Mouse (Mus musculus): ENCODE results near the gene Itgb8. TPM values are rescaled to one million over a fixed set of nuclear protein-coding genes. Genes with fewer than 3 reads are reported as not detected.

Itgb8 gene
- total and polyA plus RNA-seq, 3 experiments = not detected

DNA sequence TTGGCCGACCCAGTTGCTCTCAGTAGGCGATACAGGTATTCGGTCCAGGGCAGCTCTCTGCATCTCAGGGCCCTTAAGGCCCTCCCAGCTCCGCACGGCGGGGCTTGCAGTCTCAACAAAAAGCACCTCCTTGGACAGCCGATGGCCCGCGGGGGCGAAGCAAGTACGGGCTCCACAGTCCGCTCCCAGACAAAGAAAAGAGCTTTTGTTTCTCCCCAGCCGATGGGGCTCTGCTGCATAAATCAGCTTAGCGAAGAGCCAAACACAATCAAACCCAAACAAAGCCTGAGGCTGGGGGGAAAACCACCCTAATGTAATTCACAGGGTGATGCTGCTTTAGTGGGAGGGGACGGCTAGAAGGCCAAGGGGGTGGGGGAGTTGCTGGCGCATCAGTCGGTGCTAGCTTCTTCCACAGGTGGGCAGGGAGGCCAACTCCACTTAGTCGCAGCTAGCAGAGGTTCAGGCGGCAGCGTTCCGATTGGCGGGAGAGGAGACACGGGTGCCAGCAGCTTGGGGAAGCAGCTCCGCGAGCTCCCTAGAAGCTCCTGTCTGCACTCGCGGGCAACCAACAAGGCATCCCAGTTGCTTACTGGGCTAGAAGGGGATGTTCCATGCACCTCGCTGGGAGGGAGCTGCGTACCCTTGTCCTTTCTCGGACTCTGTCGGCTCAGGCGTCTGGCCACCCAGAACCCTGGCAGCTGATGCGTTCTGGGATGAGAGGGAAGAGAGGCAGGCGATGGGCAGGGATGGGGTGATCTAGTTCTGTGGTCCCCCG is 494 bp downstream of the Itgb8 start:
- DNase-seq (ENCODE audit: extremely low read depth) = no peak
- H3K4me1 ChIP-seq (ENCODE audit: control insufficient read depth in 1 of 2, insufficient read depth in 2 of 2) = no peaks in the 10 kb centered on the region; a peak in 1 of 4 replicates
- no peaks in the 10 kb centered on the region for H3K27me3 ChIP-seq (replicated peaks)
- no peaks in the 10 kb centered on the region for H3K36me3 ChIP-seq (replicated peaks in 1 of 2; ENCODE audit: control insufficient read depth in 1 of 2, insufficient read depth in 1 of 2, low read length in 1 of 2)
- H3K9me3 ChIP-seq (replicated peaks; ENCODE audit: low read length) = peaks cover 3% of the 10 kb centered on the region
- no peak overlapping the region for H3K27ac ChIP-seq (ENCODE audit: insufficient read depth, low read depth)
- in situ Hi-C loops (cut with MboI; ENCODE audit: low pct_ligation_motif_present, low pct_unique_long_range_greater_than_20kb, low sequenced_read_pairs) (no loop called here), dilution Hi-C loops (cut with MboI; ENCODE audit: extremely low pct_ligation_motif_present, extremely low pct_unique_long_range_greater_than_20kb, low sequenced_read_pairs) (no loop called here)
- H3K4me2 ChIP-seq (ENCODE audit: insufficient read depth, low read depth, poor library complexity, severe bottlenecking) = no peak overlapping the region
- no peaks in the 10 kb centered on the region for H3K79me2 ChIP-seq (replicated peaks; ENCODE audit: control insufficient read depth, extremely low read depth, insufficient read depth, poor library complexity, severe bottlenecking)
- TF ChIP-seq JUN (IDR thresholded peaks at IDR 0.05; ENCODE audit: insufficient read depth, low read depth, low read length) (no peak), ELF1 (IDR thresholded peaks at IDR 0.05; ENCODE audit: low read depth, low read length) (no peak), TCF12 (IDR thresholded peaks at IDR 0.05; ENCODE audit: low read depth, low read length) (no peak), POLR2AphosphoS2 (IDR thresholded peaks at IDR 0.05; ENCODE audit: low read depth, low read length) (no peak), E2F4 (IDR thresholded peaks at IDR 0.05; ENCODE audit: insufficient replicate concordance, low read depth, low read length) (no peak), ETS1 (conservative IDR thresholded peaks at IDR 0.05; ENCODE audit: low read depth, low read length) (no peak), CHD1 (IDR thresholded peaks at IDR 0.05; ENCODE audit: low read depth, low read length) (no peak), MYC (IDR thresholded peaks at IDR 0.05; ENCODE audit: low read depth, low read length) (no peak), MAX (IDR thresholded peaks at IDR 0.05; ENCODE audit: low read length) (no peak), EP300 (IDR thresholded peaks at IDR 0.05; ENCODE audit: low read length) (no peak), GABPA (IDR thresholded peaks at IDR 0.05; ENCODE audit: insufficient replicate concordance, low read depth, low read length) (no peak), POLR2A (IDR thresholded peaks at IDR 0.05; ENCODE audit: low read depth, low read length) (no peak), NRF1 (IDR thresholded peaks at IDR 0.05; ENCODE audit: low read depth, low read length) (no peak)
- H3K4me3 ChIP-seq (replicated peaks in 1 of 3; ENCODE audit: low read depth in 2 of 3, low read length in 2 of 3, poor library complexity in 1 of 3) = no peak overlapping the region
- no peak overlapping the region for H3K9ac ChIP-seq (ENCODE audit: insufficient read depth, low read depth)

DNA sequence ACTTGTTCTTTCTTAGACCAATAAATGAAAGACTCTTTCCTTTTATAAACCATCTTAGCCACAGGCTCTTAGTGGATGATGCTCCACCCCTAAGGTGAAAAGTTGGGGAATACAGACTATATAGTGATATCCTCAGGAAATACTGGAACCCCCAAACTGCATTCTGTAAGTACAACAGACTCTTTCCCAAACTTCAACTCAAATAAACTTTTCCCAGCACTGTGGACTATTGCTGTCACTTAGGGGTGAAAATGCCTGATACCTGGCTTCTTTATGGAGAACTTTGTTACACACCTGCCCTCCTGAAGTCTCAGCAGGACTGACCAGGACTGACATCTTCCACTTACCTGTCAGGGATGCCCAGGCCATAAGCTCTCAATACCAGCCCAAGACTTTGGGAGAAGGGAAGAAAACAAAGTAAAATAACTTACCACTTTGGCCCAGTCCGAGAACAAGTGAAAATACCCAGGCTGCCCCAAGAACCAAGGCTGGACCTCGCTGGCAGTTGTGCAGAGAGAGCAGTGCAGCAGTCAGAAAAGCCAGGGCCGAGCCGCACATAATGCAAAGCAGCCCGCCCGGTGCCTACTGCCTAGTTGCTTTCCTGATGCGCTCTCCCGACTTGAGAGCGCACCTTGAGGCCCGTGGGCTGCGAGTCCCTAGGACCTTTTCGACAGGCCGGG is 1.2 kb downstream of the Itgb8 start:
- no peak overlapping the region for H3K4me3 ChIP-seq (replicated peaks in 1 of 3; ENCODE audit: low read depth in 2 of 3, low read length in 2 of 3, poor library complexity in 1 of 3)
- H3K36me3 ChIP-seq (replicated peaks in 1 of 2; ENCODE audit: control insufficient read depth in 1 of 2, insufficient read depth in 1 of 2, low read length in 1 of 2) = no peaks in the 10 kb centered on the region
- dilution Hi-C loops (cut with MboI; ENCODE audit: extremely low pct_ligation_motif_present, extremely low pct_unique_long_range_greater_than_20kb, low sequenced_read_pairs) (no loop called here), in situ Hi-C loops (cut with MboI; ENCODE audit: low pct_ligation_motif_present, low pct_unique_long_range_greater_than_20kb, low sequenced_read_pairs) (no loop called here)
- H3K27ac ChIP-seq (ENCODE audit: insufficient read depth, low read depth) = no peak overlapping the region
- H3K27me3 ChIP-seq (replicated peaks) = no peaks in the 10 kb centered on the region
- H3K9me3 ChIP-seq (replicated peaks; ENCODE audit: low read length) = peaks cover 3% of the 10 kb centered on the region
- no peak for DNase-seq (ENCODE audit: extremely low read depth)
- TF ChIP-seq USF1 (IDR thresholded peaks at IDR 0.05; ENCODE audit: low read depth, low read length) (no peak), ETS1 (conservative IDR thresholded peaks at IDR 0.05; ENCODE audit: low read depth, low read length) (no peak), CTCF (conservative IDR thresholded peaks at IDR 0.05 in 1 of 2, IDR thresholded peaks at IDR 0.05 in 1 of 2; ENCODE audit: low read depth in 2 of 2, low read length in 2 of 2) (no peak), POLR2A (IDR thresholded peaks at IDR 0.05; ENCODE audit: low read depth, low read length) (no peak), HCFC1 (IDR thresholded peaks at IDR 0.05; ENCODE audit: low read depth, low read length) (no peak), MYC (IDR thresholded peaks at IDR 0.05; ENCODE audit: low read depth, low read length) (no peak), IRF4 (IDR thresholded peaks at IDR 0.05; ENCODE audit: low read depth, low read length) (no peak), TBP (conservative IDR thresholded peaks at IDR 0.05; ENCODE audit: low read depth, low read length) (no peak), RAD21 (IDR thresholded peaks at IDR 0.05; ENCODE audit: low read depth, low read length) (no peak), SIN3A (IDR thresholded peaks at IDR 0.05; ENCODE audit: low read length) (no peak), CHD1 (IDR thresholded peaks at IDR 0.05; ENCODE audit: low read depth, low read length) (no peak), EP300 (IDR thresholded peaks at IDR 0.05; ENCODE audit: low read length) (no peak), RCOR1 (conservative IDR thresholded peaks at IDR 0.05; ENCODE audit: low read depth, low read length) (no peak), JUND (conservative IDR thresholded peaks at IDR 0.05; ENCODE audit: low read depth, low read length) (no peak), MAZ (IDR thresholded peaks at IDR 0.05; ENCODE audit: low read depth, low read length) (no peak), KAT2A (IDR thresholded peaks at IDR 0.05; ENCODE audit: insufficient replicate concordance, low read length) (no peak), ELF1 (IDR thresholded peaks at IDR 0.05; ENCODE audit: low read depth, low read length) (no peak)
- H3K4me1 ChIP-seq (ENCODE audit: control insufficient read depth in 1 of 2, insufficient read depth in 2 of 2) = no peaks in the 10 kb centered on the region; a peak in 1 of 4 replicates
- H3K79me2 ChIP-seq (replicated peaks; ENCODE audit: control insufficient read depth, extremely low read depth, insufficient read depth, poor library complexity, severe bottlenecking) = no peaks in the 10 kb centered on the region
- no peak overlapping the region for H3K9ac ChIP-seq (ENCODE audit: insufficient read depth, low read depth)
- no peak overlapping the region for H3K4me2 ChIP-seq (ENCODE audit: insufficient read depth, low read depth, poor library complexity, severe bottlenecking)
